Mouse (Mus musculus) ovary, adult 10 weeks (tissue): ENCODE data around the gene Ccr9. TPM values are rescaled to one million over a fixed set of nuclear protein-coding genes. Genes with fewer than 3 reads are reported as not detected.

ENCODE experiments used
- polyA plus RNA-seq: library from polyadenylated mRNA; stranded (reverse); fragments of 350-450 nt; fragmentation: Illumina TruSeq; extraction: RNeasy Lipid Tissue Mini Kit (QIAGEN cat#74804); gene quantifications from one replicate; pipeline ENCODE4 v1.2.3, GENCODE M21; 2014

Ccr9 gene
- polyA plus RNA-seq: 0.54 TPM

DNA sequence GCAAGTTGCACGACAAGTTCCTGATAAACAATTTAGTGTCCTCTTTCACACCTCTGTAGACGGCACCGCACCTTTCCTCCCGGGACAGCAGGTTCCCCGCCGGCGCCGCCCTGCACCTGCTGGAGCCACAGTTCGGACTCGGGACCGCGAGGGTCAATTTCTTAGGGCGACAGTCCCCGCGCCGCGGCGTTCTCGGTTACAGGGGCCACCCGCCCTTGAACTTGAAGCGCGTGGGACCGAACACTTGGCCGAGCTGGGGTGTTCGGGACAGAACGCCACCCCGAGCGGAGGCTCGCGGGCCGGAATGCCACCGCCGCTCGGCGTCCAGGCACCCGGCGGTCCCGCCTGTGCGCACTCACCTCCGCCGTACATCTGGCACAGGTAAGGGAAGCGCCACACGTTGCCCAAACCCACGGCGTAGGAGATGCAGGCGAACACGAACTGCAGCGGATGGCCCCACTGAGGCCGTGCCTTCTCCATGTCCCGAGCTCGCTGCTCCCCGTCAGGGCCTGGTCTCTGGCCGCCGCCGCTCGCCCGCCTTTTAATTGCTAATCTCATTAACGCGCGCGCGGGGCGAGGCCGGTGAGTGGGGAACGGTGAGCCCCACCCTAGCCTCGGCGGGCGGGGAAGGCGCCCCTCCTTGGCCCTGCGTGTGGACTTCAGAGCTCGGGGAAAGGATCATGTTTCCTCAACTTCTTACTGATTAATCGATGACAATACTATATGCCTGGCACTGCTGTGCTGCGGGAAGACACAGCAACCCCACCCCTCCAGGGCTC is at the start of gene Ccr9, which contains the start of gene Slc6a20a:
Gene Ccr9, plus strand, starts transcription at position 113 of the 779 bp plus-strand sequence.
Gene Slc6a20a, minus strand, starts transcription at position 559 of the 779 bp plus-strand sequence.

DNA sequence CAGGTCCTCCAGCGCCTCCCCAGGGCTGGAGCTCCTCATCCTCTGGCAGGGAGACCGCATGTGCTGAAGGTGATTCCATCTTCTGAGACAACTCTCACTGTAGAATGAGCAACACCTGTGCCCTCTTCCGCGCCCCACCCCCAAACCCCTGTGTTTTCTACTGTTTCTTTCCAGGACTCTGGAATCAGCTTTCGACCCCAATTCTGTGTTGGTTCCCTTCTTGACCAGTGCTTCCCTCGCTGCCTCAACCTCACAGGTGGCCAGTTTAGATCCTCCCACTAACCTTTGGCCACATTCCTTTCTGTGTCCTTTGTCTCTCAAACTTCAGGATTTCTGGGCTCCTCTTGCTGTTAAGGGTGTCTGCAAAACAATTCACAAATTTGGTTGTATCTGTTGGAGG is 46.0 kb upstream of the Ccr9 start, which contains the start of gene Slc6a20b:
Gene Slc6a20b, minus strand, starts transcription at position 285 of the 400 bp plus-strand sequence.

DNA sequence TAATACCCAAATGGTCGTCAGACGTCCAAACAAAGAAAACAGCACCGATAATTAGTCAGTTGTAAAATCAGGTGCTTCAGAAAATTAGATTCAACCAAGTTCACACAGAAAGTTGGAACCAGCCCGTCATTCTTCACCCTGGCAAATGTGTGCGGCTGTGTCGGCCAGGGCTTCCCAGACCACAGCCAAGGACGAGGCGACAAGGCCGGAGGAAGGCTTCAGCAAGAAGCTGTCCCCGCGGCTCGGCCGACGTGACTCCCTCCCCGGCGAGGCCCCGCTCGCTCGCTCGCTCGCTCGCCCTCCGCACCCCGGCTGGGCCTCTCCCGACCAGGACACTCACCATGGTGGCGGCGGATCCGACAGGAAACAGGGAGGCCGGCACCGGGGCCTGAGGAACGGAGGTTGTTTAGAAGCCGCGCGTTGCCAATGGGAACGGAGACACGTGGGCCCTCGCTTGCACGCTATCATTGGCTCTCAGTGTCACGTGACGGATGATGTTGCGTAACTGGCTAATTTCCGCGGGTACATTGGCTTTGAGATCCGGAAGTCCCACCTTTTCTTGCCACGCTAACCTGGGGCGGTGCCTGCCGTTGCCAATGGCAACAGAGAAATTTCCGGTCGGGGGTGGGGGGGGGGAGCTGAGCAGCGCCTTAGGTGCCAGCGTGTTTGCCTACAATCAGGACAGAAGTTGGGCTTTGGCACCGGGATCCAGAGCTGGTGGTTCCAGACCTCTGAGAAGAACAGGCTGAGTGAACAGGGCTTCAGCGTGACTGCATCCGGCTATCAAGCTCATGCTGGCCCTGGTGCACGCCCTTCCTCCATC is 39.2 kb downstream of the Ccr9 start, which contains the start of gene Lztfl1:
Gene Lztfl1, minus strand, starts transcription at position 512 of the 823 bp plus-strand sequence.

DNA sequence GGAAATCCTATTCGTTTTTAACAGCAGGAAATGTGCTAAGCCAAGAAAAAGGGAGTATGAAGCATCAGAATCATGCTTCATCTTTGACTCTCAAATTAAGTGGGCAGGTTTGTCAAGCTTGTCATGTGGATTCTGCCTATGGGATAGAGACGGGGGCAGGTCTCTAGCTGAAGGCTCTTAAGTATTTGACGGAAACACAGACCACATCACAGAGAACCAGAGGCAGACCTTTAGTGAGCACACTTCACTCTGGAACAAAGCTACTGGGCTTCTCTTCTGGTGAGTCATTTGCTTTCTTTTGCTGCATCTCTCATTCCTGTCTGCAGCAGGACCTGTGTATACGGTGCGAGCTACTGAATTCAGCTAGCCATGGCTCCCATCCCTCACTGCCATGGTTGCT is 128.0 kb downstream of the Ccr9 start, which contains the start of gene Cxcr6:
Gene Cxcr6, plus strand, starts transcription at position 209 of the 400 bp plus-strand sequence.

Other genes starting within 250 kb of the Ccr9 start
- 20.3 TPM for gene Limd1, start 199.7 kb upstream of the Ccr9 start, polyA plus RNA-seq
- gene Sacm1l, start 148.7 kb upstream of the Ccr9 start, polyA plus RNA-seq: 201 TPM
- gene Slc6a20b, start 45.9 kb upstream of the Ccr9 start, polyA plus RNA-seq: 0.26 TPM
- gene Slc6a20a, start 446 bp downstream of the Ccr9 start, polyA plus RNA-seq: 1.1 TPM
- 205 TPM for gene Lztfl1, start 39.3 kb downstream of the Ccr9 start, polyA plus RNA-seq
- gene Cxcr6, start 128.0 kb downstream of the Ccr9 start, polyA plus RNA-seq: 4.3 TPM
- gene Fyco1, start 173.5 kb downstream of the Ccr9 start, polyA plus RNA-seq: 21.8 TPM
- gene Xcr1, start 183.6 kb downstream of the Ccr9 start, polyA plus RNA-seq: 0.80 TPM